Mouse (Mus musculus) intestine, postnatal 0 days (tissue): ENCODE results near the gene Gramd1a. TPM values are rescaled to one million over a fixed set of nuclear protein-coding genes. Genes with fewer than 3 reads are reported as not detected.

Experiments used
- ATAC-seq: fragments of 200-750 bp; cut with Nextera tagmentation; 2 replicates; pipeline ENCODE4 v1.8.0; 2017; ENCODE audit warnings: mild to moderate bottlenecking, moderate TSS enrichment, moderate library complexity
- H3K27ac ChIP-seq: fragments of 300-500 bp; sonication (generic); 2 replicates; pipeline ENCODE4 v1.5.1; 2014; ENCODE audit warnings: mild to moderate bottlenecking, low read depth, low read length, moderate library complexity
- H3K27me3 ChIP-seq: fragments of 300-500 bp; sonication (generic); replicated peaks from 2 replicates; pipeline ENCODE4 v1.6.1; 2014; ENCODE audit warnings: low read length, mixed read lengths; ENCODE audit not compliant: control insufficient read depth, insufficient read depth
- H3K36me3 ChIP-seq: fragments of 300-500 bp; sonication (generic); 2 replicates; pipeline ENCODE4 v1.6.1; 2014; ENCODE audit warnings: mild to moderate bottlenecking, moderate library complexity; ENCODE audit not compliant: control insufficient read depth, insufficient read depth
- H3K4me1 ChIP-seq: fragments of 300-500 bp; sonication (generic); replicated peaks from 2 replicates; pipeline ENCODE4 v1.6.1; 2014; ENCODE audit warnings: antibody characterized with exemption, low read length, mixed read lengths; ENCODE audit not compliant: control insufficient read depth, insufficient read depth
- H3K4me2 ChIP-seq: fragments of 300-500 bp; sonication (generic); replicated peaks from 2 replicates; pipeline ENCODE4 v1.6.1; 2014; ENCODE audit warnings: low read depth, mild to moderate bottlenecking, moderate library complexity
- H3K4me3 ChIP-seq: fragments of 300-500 bp; sonication (generic); 2 replicates; pipeline ENCODE4 v1.5.1; 2014; ENCODE audit warnings: low read depth, low read length
- H3K9ac ChIP-seq: fragments of 300-500 bp; sonication (generic); 2 replicates; pipeline ENCODE4 v1.6.1; 2014; ENCODE audit warnings: mild to moderate bottlenecking, low read depth, low read length
- H3K9me3 ChIP-seq: fragments of 300-500 bp; sonication (generic); 2 replicates; pipeline ENCODE4 v1.6.1; 2016; ENCODE audit warnings: mixed run types; ENCODE audit not compliant: control insufficient read depth
- CTCF ChIP-seq: sonication (generic); IDR thresholded peaks from 2 replicates; pipeline ENCODE4 v1.5.1; 2016; ENCODE audit warnings: low read depth, mild to moderate bottlenecking, control low read depth, antibody characterized with exemption, moderate library complexity
- WGBS: fragments of 180-500 bp; shearing (Covaris S2); extraction: QIAGEN DNeasy Blood & Tissue Kit; methylation state at CpG from one replicate; pipeline ENCODE4 v1.1.7; 2014; 5-methylcytosine and 5-hydroxymethylcytosine counted together
- polyA plus RNA-seq: library from polyadenylated mRNA; unstranded; fragments of >200 nt; fragmentation: Nextera tagmentation; extraction: Ambion mirVana; gene quantifications from 2 replicates; pipeline ENCODE4 v1.2.1, GENCODE M21; 2015

Gramd1a gene
- polyA plus RNA-seq, 1 experiment from 2014 or later, result 10.3 TPM

DNA sequence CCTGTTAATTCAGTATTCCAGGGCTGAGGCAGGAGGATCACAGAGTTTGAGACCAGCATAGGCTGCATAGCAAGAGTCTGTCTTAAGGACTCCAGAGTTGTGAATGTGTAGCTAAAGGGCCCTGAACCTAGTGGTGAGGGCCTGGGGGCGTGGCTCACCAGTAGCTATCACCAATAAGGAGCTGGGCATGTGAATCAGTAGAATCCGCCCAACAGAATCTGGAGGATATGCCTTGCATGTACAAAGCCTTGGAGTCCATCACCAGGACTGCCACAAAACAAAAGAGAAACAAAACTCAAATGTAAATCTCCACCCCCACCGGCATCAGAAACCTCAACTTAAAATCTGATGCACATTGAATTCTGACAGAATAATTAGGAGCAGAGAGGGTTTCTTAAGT lies 7.6 kb downstream of the Gramd1a start:
- H3K4me3 ChIP-seq, result no peak overlapping the region
- peaks cover 5% of the 10 kb centered on the region; the same call in 1 of the 2 replicates for H3K4me1 ChIP-seq
- TF ChIP-seq CTCF, result no peak
- H3K9ac ChIP-seq, result no peak overlapping the region
- peak overlapping the region; percentile 81; the same call in 1 of the 2 replicates for H3K4me2 ChIP-seq
- no peak for ATAC-seq
- 0 out of 2 replicates have a peak, but pooled peaks cover 4% of the 10 kb centered on the region for H3K36me3 ChIP-seq
- no peak overlapping the region for H3K27ac ChIP-seq
- H3K9me3 ChIP-seq, result no peaks in the 10 kb centered on the region
- no peaks in the 10 kb centered on the region for H3K27me3 ChIP-seq
- 70% methylated on average over 3 of the region's 3 CpGs for WGBS

DNA sequence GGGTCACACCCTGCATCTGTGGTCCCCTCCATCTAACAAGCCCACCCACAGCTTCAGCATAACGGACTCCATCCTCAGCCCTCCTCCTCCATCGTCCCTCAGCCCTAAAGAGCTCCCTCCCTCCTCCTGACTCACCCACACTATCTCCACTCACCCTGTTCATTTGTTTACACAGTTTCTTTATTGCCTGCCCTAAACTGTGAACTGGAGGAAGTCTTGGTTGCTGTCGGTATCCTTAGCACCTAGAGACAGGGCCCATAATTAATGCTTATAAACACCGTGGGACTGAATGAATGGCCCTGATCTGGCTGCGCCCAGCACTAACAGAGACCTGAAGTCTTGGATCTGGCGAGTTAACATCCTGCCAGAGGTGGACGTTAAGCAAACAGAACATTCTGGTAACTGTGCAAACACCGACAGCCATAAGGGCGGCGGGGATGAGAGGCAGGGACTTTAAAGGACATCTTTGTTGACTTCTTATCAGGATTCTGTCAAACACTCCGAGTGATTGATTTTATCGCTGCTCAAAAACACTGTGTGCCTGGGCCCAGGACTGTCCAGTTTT lies 10.0 kb downstream of the Gramd1a start:
- H3K4me2 ChIP-seq, result 0 out of 2 replicates have a peak overlapping the region, but pooled peaks have one; percentile 6
- no peak overlapping the region for H3K4me3 ChIP-seq
- peaks cover 28% of the 10 kb centered on the region for H3K36me3 ChIP-seq
- H3K9me3 ChIP-seq, result no peaks in the 10 kb centered on the region
- H3K9ac ChIP-seq, result no peak overlapping the region; the same call in 1 of the 2 replicates
- WGBS, result 10% methylated on average over 12 of the region's 12 CpGs
- no peak for TF ChIP-seq CTCF
- H3K4me1 ChIP-seq, result peaks cover 5% of the 10 kb centered on the region; the same call in 1 of the 2 replicates
- ATAC-seq, result peak; percentile 79
- H3K27ac ChIP-seq, result no peak overlapping the region
- no peaks in the 10 kb centered on the region for H3K27me3 ChIP-seq

DNA sequence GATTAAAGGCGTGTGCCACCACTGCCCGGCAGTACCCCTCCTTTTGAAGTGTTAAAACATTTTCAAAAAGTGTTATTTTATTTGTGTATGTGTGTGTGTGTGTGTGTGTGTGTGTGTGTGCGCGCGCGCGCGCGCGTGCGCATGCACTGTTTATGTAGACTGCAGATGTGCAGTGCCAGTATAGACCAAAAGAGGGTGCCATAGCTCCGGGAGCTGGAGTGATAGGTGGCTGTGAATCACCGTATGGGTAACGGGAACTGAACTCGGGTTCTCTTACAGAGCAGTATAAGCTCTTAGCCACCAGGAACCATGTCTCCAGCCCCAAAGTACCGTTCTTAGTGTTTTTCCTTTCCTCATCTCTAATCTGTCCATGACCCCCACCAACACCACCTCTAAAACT lies 10.8 kb downstream of the Gramd1a start:
- no peak for ATAC-seq
- TF ChIP-seq CTCF, result peak; percentile 42
- 95% methylated on average over 16 of the region's 16 CpGs for WGBS
- Histone ChIP-seq H3K9ac (no peak overlapping the region), H3K4me3 (no peak overlapping the region), H3K36me3 (peaks cover 32% of the 10 kb centered on the region), H3K4me1 (peaks cover 5% of the 10 kb centered on the region; the same call in 1 of the 2 replicates), H3K27me3 (no peaks in the 10 kb centered on the region), H3K4me2 (no peak overlapping the region), H3K9me3 (no peaks in the 10 kb centered on the region), H3K27ac (no peak overlapping the region)

DNA sequence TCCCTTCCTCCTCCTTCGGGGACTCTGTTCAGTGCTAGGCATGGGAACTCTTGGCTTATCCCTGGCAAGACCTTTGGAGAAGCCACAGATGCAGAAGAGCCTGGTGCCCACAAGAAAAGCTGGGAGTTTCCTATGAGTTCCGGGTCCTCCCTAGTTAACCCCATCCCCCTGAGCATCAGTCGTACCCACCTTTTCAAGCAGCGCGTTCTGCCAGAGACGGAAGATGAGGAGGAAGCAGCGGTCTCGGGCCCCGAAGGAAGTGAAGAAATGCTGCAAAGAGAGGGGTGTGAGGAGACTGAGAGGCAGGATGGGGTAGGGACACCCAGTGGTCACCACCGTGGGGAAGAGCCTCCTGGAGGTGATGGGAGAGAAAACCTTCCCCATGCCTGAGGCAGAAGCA lies 14.8 kb downstream of the Gramd1a start:
- Histone ChIP-seq H3K9ac (no peak overlapping the region), H3K36me3 (peaks cover 62% of the 10 kb centered on the region), H3K9me3 (no peaks in the 10 kb centered on the region), H3K27ac (no peak overlapping the region), H3K4me2 (no peak overlapping the region), H3K4me1 (peaks cover 3% of the 10 kb centered on the region; the same call in 1 of the 2 replicates), H3K4me3 (no peak overlapping the region), H3K27me3 (no peaks in the 10 kb centered on the region)
- 95% methylated on average over 10 of the region's 10 CpGs for WGBS
- ATAC-seq, result no peak
- TF ChIP-seq CTCF, result no peak

DNA sequence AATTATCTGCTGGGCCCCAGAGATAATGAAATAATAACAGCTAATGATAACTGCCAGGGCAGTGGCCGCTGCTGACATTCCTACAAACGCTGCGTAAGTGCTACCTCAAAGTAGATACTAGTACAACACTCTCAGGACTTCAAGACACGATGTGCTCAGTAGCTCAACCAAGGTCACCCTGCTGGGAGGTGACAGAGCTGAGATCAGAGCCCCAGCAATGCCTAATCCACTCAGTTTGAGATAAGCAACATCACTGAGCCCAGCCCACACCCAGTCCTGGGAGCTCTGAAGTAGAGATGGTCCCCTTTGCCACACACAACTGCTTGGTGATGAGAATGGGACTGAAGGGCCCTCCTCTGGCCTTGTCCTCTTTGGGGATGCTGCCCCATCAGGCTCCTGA lies 15.4 kb downstream of the Gramd1a start:
- no peak overlapping the region for H3K4me3 ChIP-seq
- no peak for TF ChIP-seq CTCF
- H3K9me3 ChIP-seq, result no peaks in the 10 kb centered on the region
- H3K27me3 ChIP-seq, result no peaks in the 10 kb centered on the region
- H3K4me1 ChIP-seq, result no peaks in the 10 kb centered on the region
- ATAC-seq, result no peak
- no peak overlapping the region for H3K27ac ChIP-seq
- WGBS, result 54% methylated on average over 4 of the region's 4 CpGs
- no peak overlapping the region for H3K9ac ChIP-seq
- H3K36me3 ChIP-seq, result peaks cover 68% of the 10 kb centered on the region
- no peak overlapping the region for H3K4me2 ChIP-seq

DNA sequence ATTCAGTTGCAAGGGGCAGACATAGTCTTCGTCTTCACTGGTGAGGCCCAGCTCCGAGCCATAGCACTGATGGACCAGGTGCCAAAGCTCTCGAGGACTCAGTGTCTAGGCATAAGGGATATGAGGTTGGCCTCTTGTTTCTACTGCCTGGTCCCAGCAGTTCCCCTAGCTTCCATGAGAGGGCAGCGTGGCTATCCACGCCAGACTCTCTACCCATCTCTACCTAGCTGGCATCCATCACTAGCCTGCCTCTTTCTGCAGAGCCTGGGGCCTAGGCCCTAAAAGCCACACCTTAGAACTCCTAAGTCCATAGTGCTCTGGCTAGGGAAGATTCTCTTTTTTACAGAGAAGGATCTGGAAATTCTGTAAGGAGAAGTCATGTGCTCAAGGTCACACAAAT lies 15.9 kb downstream of the Gramd1a start:
- peak; percentile 86 for TF ChIP-seq CTCF
- Histone ChIP-seq H3K9me3 (no peaks in the 10 kb centered on the region), H3K4me2 (no peak overlapping the region), H3K27me3 (no peaks in the 10 kb centered on the region), H3K36me3 (peaks cover 73% of the 10 kb centered on the region), H3K4me1 (no peaks in the 10 kb centered on the region), H3K4me3 (no peak overlapping the region), H3K9ac (no peak overlapping the region), H3K27ac (no peak overlapping the region)
- peak; percentile 49; the same call in 1 of the 2 replicates for ATAC-seq
- 71% methylated on average over 5 of the region's 5 CpGs for WGBS
